Mouse (Mus musculus) spleen, postnatal 10 days (tissue): ENCODE measurements around the gene Olfml2a.

ENCODE experiments used
- DNase-seq, 2 experiments: peaks; one replicate each; pipeline ENCODE4 v3.0.0; 2021 to 2022; ENCODE audit warnings: low spot score in 2 of 2

The Olfml2a gene

DNA sequence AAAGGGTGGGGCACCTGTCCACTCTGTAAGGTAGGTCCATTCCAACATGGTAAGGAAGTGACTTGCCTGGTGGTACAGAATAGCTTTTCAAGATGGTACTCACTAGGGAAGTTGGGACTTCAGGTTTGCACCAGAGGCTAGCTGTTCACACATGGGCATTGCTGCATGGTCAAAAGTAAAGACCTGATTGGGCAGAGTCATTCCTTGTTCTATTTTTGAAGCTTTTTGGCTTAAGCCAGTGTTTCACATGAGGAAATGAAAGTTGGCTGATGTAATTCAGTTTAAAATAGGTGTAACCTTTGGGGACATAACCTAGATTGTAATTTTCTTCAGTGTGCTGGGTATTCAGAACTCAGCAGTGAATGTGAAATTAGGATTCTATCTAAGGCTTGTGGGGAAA is 79.5 kb downstream of the Olfml2a start:
- DNase-seq = no peak

DNA sequence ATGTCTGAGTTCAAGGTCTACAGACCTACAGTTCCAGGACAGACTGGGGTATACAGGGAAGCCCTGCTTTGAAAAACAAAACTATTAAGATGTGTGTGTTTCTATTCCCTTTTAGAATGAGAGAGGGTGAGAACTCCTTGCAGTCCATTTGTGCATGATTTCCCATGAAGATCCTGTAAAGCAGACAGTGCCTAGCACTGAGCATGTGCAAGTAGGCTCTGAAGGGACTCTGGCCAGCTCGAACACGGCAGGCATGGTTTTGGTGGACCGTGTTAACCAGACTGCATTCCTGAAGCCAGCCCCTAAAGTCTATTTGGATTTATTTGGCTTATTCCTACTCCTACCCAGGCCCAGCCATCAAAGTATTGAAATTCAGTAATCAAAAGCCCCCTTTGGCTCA is 80.2 kb downstream of the Olfml2a start:
- no peak for DNase-seq

DNA sequence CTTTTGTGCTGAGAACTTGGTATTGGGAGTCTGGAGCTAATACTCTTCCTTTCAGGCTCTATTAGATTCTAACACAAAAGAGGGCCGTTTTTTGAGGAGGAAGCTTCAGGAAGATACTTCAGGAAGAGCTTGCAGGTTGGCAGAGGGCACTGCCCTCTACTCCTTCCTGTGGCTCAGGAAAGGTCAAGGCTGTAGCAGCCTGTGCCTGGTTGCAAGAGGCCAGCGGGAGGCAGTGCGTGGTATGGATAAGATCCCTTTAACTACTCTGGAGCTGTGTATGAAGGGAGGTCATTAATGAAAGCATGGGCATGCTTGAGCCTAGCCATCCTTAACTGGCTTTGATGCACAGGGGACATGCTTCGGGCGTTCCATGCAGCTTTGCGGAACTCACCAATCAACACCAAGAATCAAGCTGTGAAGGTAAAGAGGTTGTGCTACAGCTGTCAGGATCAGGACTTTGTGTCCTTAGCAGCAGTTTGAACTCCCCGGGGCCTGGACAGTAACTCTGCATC is 81.0 kb downstream of the Olfml2a start:
- no peak for DNase-seq
